Mouse (Mus musculus): ENCODE results near the gene Nme7.

Gene Nme7

DNA sequence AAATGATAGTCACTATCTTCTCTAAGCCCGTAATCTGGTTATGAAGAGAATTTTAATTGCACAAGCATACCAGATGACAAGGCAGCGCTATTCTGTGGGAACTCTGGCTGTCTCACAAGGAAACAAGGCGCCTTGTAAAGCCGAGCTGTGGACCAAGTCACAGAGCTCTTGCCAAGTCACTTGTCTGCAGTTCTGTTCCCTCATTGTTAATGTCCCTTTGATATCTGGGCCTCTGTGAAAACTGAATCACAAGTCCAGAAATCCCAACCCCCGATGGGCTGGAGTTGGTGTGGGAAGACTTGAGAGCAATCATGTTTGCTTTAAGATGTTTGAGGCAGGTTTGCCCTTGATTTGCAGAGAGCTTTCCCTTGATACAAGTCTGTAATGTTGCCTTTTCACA is 16.8 kb downstream of the Nme7 start:
- no peak for DNase-seq (ENCODE audit: low read depth, low spot score)

DNA sequence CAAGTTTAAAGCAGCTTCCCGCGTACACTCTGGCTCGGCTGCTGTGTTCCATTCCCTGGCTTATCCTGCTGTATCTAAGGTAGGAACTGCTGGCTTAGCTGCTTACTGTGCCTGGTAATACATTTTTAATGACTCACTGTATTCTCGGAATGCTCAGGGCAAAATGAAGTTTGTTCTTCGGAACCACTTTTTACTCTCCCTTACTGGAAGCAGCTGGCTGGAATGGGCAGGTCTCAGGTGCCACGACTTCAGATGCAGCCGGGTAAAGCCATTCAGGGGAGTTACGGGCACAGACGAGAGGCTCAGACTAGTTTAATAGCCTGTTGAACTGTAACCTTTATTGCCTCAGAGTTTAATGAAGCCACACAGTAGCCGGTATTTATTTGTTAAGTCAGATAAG is 17.5 kb downstream of the Nme7 start:
- DNase-seq (ENCODE audit: low read depth, low spot score): no peak

DNA sequence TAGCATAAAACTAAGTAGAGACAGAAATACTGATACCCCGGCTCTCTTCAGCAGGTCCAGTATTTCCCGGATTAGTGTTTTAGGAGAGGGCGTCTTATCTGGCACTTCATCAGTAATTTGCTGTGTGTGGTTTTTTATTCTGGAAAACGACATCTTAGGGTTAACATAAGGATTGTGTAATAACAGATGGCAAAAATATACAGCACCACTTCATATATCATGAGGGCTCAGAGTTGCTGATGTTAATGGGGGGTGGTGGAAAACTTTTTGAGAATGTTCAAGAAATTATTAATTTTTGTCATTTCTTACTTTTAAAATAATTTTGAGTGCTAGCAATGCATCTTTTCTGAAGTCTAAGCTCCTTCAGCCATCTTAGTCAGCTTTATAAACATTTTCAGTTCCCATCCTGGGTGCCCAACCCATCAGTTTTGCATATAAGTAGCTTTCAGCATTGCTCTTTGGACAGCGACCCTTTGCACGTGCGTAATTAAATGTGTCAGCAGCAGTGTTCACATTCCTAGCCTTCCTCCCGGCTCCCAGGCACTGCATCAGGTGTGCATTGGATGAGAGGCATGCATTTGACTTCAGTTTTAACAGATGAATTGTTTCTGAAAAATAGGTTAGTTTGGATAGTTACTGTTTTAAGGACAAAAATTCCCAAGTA is 19.2 kb downstream of the Nme7 start:
- DNase-seq (ENCODE audit: low read depth, low spot score): no peak

DNA sequence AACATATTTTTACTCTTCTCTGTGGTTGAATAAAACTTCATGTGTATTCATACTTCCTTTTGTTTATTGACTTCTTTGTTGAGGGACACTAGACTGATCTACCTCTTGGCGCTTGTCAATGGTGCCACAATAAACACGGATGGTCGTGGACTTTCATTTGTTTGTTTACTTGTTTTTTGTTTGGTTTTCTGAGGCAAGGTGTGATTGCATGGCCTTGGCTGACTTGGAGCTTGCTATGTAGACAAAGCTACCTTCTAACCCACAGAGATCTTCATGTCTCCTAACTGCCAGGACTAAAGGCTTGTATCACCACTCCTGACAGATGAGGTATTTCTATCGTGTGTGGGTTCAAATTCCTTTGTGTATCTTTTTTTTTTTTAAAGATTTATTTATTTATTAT is 20.3 kb downstream of the Nme7 start:
- DNase-seq (ENCODE audit: low read depth, low spot score): no peak

DNA sequence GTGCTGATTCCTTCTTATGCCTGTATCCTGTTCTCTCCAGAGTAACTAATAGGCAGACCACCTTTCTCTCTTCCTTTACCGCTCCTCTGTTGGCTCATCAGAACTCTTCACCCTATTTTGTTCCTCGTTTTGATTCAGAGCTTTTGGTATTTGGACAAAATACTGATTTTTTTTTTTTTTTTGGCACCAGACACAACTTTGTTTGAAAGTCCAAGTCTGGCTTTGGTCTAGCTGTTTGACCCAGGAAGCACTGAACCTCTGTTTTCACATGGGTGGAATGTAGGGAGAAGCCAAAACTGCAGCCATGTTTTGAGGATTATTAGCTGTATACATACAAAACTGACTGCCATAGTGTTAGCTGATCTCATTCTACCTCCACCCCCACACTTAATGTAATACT is 21.0 kb downstream of the Nme7 start:
- no peak for DNase-seq (ENCODE audit: low read depth, low spot score)

DNA sequence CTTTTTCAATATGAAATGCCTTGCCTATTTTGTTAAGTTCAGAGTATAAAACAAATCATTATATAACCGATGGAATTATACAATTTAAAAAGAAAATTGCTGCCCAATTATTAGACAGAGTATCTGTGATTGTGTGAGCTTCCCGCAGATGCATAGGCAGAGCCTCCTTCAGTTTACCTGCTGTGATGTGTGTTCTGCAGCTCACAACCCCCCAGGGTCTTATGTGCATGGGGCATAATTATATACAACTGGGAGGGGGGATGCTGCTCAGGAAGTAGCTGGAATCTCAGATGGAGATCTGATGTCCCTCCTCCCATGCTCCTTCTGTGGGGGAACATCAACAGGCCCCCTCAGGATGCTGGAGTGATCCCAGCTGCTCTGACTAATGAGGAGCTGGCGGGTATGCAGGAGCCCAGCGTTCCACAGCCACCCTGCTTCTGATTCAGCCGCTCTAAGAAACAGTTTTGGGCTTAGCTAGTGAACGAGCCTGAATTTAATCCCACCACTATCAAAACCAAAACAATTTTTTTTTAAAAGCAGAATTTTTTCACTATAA is 22.8 kb downstream of the Nme7 start:
- DNase-seq (ENCODE audit: low read depth, low spot score): no peak

DNA sequence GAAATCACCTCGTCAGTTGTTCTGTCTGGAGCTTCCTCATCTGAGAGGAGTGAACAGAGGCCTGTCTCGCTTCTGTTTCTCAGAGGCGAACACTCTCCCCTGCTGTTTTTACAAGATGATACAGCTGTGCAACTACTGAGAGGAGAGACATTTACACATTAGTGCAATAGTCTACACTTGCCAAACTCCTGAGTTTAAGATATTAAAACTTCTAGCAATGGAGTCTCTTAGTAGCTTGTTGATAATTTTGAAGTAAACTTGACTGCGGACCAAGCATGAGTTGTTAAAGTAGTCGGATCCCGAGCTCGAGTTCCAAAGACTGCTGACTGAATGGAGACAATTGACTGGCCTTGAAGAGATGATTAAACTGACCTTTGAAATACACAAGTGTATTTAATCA is 23.8 kb downstream of the Nme7 start:
- DNase-seq (ENCODE audit: low read depth, low spot score): no peak

DNA sequence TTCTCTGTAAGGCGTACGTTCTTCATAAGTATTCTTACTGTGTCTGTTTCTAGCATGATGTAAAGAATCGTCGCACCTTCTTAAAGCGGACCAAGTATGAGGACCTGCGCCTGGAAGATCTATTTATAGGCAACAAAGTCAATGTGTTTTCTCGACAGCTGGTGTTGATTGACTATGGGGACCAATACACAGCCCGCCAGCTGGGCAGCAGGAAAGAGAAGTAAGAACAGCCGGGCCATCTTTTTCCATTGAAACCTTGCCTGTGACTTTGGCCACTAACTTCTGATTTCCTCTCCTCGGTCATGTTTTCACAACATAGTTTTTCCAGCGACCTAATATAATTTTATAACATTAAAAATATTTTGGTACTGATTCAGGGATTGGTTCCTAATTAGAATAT is 28.6 kb downstream of the Nme7 start:
- no peak for DNase-seq (ENCODE audit: low read depth, low spot score)

DNA sequence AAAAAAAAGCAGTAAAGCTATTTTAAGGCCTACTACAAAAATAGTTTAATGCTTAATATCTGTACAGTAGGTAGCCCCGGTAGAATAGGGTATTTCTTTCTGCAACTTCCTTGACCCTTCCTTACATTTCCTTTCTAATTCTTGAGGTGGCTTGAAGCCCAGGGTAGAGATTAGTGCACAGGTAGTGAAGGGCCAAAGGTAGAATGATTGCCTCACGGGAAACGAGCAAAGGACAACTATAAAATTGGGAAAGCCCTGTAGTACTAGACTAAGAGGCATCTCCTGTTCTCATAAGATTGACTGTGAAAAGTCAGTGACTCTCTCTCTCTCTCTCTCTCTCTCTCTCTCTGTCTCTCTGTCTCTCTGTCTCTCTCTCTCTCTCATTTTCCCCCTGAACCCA is 31.5 kb downstream of the Nme7 start:
- DNase-seq (ENCODE audit: low read depth, low spot score): no peak

DNA sequence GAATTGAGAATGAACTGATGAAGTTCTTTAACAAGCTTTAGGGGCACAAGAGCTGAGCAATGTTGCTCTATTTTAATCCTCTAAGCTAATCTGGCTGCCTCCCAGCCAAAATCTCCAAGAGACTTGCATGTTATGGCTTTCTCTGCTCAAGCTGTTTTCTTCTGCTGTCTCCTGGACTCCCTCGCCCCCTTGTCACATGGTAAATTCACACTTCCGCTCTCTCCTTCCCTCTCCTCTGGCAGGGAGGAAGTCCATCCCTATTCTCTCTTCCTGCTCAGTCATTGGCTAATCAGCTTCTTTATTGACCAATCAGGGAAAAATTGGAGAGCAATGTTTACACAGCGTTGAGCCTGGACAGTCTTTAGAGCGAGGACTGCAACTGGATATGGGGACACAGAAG is 31.9 kb downstream of the Nme7 start:
- no peak for DNase-seq (ENCODE audit: low read depth, low spot score)

DNA sequence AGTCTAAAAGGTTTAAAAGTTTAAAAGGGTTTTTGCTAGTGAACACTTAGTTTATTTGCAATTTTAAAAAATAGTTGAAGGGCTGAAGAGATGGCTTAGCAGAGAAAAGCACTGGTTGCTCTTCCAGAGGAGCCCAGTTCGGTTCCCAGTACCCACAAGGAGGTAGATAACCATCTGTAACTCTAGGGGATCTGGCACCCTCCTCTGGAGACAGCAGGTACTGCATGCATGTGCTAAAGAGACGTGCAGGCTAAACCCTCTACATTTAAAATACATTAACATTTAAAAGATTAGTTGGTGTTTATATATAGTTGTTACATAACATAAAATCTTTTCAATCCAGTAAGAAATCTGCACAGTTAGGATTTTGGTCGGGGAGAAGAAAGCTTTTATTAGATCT is 38.2 kb downstream of the Nme7 start:
- DNase-seq (ENCODE audit: low read depth, low spot score): no peak

DNA sequence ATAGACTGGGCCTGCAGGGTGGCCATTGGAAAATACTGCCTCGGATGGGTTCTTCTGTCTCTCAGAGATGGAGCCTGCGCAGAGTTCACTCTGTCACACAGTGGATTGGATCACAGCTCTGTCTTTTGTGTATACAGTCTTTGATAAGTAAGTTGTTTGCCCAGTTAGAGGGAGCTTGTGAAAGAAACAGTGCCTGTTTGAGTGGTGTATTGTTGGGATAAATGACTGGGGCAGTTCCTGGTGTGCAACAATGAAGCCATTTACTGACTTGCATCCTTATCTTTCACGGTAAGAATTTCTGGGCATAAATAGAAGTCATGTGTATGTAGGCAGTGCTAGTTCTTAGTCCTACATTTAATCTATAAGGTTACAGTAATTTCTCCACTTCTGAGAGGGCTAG is 49.5 kb downstream of the Nme7 start:
- no peak for DNase-seq (ENCODE audit: low read depth, low spot score)

DNA sequence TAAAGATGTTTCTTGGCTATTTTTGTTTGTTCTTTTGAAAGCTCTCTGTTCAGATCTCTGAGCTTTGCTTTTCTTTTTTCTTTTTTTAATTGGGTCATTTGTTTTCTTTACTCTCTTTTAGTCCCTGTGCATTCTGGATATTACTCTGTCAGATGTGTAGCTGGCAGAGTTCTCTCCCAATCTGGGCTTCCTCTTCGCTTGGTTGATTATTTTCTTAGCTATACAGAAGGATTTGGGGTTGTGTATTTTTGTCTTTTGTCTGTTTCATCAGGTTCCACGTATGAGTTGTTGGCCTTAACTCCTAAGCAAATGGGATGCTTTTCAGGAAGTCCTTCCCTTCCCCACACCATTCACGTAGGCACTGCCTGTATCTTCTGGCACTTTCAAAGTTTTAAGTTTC is 54.1 kb downstream of the Nme7 start:
- DNase-seq (ENCODE audit: low read depth, low spot score): no peak

DNA sequence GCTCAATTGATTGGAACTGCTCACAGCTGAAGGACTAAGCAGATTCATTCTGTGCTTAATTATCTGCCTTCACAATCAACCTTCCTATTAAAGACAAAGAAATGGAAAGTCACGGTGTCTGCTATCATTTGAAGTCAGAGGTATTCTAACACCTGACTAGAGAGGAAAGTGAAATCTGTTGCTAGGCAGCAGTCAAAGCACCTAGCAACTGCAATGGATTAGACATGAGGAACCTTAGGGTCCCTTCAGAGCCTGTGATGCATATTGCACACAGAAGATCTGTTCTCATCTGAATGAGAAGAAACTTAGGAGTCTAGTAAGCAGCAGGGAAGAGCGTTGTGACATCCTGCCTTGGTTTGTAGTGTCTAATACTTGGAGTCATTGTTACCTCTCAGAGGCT is 58.1 kb downstream of the Nme7 start:
- no peak for DNase-seq (ENCODE audit: low read depth, low spot score)

DNA sequence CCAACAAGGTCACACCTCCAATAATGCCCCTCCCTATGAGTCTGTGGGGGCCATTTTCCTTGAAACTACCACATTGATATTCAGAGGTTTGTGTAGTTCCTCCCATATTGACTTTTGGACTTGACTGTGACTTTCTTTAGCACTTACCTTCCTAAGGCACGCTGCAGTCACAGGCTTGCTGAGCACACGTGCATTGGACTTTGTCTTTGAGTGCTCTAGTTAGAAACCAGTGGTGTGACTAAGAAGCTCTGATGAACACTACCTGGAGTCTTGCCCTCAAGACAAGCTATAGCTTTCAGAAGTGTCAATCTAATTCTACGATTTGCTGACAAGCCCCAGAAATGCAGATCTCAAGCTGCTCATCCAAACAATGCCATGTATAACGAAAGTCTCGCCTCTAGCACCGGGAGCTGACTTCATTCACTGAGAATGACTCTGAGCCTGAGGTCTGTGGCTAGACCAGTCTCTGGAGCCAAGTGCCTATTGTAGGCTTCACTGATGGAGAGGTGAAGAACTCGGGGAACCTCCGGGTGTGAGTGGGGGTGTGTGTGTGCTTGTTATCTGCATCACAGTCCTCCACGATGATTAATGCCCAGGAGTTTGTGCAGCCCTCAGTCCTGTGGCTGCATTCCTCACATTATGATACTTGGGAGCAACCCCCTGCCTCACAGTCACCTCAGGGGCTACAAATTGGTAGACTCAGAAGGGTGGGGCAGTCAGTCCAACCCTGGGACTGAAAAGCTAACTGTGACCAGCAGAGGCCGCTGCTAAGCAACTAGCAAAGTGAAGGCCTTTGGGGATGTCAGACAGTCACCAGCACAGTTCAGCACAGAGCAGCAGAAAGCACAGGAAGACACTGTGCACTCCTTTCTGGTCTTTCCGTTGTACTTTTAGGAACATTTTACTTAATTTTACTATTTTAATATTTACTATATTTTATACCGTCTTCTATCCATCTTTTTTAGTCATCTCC is 62.5 kb downstream of the Nme7 start:
- peak; percentile 61 for DNase-seq (ENCODE audit: low read depth, low spot score)

DNA sequence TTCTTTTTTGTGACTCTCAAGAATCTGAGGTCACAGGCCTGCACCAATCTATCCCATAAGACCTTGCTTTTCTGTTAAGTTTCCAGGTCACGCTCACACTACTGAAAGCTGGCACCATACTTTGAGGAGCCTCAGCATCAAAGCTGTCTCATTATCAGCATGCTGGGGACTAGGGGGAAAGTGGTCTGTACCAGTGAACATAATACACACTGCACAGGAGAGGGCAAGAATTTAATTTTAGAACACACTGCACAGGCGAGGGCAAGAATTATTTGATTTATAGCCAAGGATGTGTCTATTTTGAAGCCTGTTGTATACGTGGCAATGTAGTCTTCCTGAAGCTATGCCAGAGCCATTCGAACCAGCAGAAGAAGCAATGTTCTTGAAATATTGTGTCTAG is 64.2 kb downstream of the Nme7 start:
- no peak for DNase-seq (ENCODE audit: low read depth, low spot score)

DNA sequence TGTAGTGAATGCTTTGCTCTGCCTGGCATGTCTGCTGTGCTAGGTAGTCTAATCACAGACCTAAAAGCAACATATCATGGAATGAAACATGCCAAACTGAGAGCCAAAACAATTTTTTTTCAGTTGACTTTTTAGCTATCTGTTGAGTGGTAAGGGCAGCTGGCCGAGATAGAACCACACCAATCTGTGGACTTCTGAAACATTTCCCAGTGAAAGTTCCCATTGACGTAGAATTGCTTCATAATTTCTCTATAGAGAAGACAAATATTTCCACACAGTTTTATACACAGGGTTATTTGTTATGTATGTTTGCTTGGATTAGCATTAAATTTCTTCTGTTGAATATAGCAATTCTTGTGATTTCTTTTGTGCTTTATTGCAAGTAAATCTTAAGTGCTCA is 65.9 kb downstream of the Nme7 start:
- DNase-seq (ENCODE audit: low read depth, low spot score): no peak

DNA sequence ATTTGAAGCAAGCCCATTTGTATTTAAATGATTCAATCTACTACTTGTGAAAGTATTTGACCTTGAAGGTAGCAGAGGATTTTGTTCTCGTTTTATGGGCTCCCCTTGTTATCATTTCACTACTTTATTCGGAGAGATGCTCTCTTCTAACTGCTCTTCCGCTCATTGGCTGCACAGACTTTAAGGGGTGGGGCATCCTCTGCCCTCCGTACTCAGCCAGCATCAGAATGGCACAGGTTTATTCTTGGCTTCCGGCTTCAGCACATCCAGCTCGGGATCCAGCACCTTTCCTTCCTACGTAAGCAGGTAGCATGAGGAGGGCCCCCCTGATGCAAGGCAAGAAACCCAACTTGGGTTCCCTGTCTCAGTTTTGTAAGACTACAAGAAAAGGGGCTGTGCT is 69.1 kb downstream of the Nme7 start:
- DNase-seq (ENCODE audit: low read depth, low spot score): no peak

DNA sequence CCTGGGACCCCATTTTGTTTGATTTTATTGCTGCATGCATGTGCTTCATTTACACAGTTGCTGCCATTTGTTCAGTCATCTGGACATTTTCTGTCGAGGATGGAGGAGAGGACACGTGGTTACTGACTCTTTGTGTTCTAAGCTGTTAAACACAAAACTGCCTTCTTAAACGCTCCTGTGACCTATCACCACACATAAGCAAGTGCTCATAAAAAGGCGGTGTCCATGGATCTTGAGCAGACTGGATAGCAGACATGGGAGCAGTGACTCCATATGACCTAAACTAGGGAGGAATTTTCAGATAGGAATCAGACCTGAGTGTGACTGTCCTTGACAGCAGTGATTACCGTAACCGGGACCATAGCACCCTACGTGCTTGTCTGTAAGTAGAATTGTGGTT is 70.1 kb downstream of the Nme7 start:
- DNase-seq (ENCODE audit: low read depth, low spot score): no peak

DNA sequence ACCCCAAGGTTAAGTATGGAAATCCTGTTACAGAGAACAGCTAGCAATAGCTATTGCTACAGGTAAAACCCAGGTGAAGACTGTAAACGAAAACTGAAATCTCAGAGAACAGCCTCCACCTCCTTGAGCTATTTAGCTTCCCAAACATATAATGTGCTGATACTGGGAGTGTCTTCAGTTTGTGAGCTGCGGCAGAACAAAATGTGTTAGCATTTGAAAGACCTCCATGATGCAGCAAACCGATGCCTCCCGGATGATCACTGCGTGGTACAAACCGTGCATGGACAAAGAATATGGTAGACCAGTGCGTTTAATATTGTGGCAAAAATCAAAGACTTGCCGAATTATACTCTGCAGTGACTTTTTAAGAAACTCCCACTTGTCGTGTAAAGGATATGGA is 71.7 kb downstream of the Nme7 start:
- DNase-seq (ENCODE audit: low read depth, low spot score): no peak

DNA sequence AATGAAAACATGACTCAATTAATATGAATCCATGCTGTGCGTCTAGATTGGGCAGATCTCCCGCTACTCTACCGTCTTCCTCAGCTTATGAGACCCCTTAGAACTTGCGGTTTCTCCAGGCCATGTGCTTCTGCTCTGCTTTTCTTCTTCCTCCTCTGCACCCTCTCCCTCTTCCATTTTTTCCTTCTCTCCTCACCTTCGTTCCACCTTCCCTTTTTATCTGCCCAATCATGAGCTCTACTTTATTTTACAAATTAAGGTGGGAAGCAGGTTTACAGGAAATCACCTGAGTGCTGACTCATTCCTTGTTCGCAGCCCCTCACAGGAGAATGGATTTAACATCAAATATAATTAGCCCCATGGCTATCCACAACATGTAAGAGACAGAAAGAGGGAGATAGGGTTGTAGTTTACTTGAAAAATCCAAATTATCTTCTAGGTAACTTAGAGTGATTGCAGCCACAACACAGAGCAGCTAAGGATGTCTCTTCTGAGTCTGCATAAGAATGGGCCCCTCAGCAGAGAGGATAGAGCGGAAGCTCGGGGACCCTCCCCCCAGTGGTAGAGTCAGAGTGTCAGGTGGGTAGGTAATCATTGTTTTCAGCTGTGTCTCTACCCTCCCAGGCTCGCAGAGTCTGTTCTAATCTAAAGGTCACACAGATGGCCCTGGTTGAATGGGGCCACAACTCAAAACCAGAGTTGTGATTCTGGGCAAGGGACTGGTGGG is 73.0 kb downstream of the Nme7 start:
- DNase-seq (ENCODE audit: low read depth, low spot score): no peak

DNA sequence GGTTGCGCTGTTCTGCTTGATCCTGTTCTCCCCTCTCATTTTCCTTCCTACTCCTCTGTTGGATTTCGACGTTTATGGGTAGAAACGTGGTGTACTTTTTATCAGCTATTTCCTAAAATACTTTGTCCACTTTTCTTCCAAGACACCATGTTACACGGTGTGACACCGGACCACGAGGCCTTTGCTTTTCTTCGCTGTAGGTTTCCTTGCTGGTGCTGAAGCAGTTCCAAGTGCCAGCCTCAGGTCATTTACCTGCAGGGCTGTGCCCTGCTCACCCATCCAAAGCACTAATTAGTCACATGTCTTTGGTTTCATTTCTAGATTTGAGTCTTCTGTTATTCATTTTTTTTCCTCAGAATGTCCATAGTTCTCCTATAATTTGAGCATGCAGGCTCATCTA is 79.7 kb downstream of the Nme7 start:
- no peak for DNase-seq (ENCODE audit: low read depth, low spot score)

Measured in mesoderm, embryonic 11.5 days (tissue).